Mouse (Mus musculus): ENCODE measurements around the gene Upf1. TPM values are rescaled to one million over a fixed set of nuclear protein-coding genes. Genes with fewer than 3 reads are reported as not detected.
A peak's percentile ranks its signal among the peaks of the same experiment; 100 is the strongest.

The Upf1 gene
- polyA plus RNA-seq, 1 experiment from 2014 or later: 24.2 TPM

GRCm38 (mm10) chr8:70351035-70351999, 1.8 kb downstream of the Upf1 start:
- H3K9me3 ChIP-seq (ENCODE audit: control insufficient read depth, low read length): no peaks in the 10 kb centered on the region
- H3K4me2 ChIP-seq (replicated peaks; ENCODE audit: low read depth, low read length): peak overlapping the region; percentile 98
- H3K4me1 ChIP-seq (ENCODE audit: control insufficient read depth, insufficient read depth, low read length): peaks cover 32% of the 10 kb centered on the region
- 47% methylated on average over 15 of the region's 15 CpGs for WGBS
- H3K27me3 ChIP-seq (ENCODE audit: control insufficient read depth, insufficient read depth, low read length): no peaks in the 10 kb centered on the region
- H3K9ac ChIP-seq (ENCODE audit: low read depth, low read length): peak overlapping the region; percentile 99
- peaks cover 29% of the 10 kb centered on the region for H3K36me3 ChIP-seq (ENCODE audit: control insufficient read depth, insufficient read depth, low read length)
- H3K4me3 ChIP-seq (ENCODE audit: low read length): peak overlapping the region; percentile 96
- no peak overlapping the region for H3K27ac ChIP-seq (ENCODE audit: low read depth, low read length)
- no peak for ATAC-seq (ENCODE audit: low FRiP score, low TSS enrichment)

DNA sequence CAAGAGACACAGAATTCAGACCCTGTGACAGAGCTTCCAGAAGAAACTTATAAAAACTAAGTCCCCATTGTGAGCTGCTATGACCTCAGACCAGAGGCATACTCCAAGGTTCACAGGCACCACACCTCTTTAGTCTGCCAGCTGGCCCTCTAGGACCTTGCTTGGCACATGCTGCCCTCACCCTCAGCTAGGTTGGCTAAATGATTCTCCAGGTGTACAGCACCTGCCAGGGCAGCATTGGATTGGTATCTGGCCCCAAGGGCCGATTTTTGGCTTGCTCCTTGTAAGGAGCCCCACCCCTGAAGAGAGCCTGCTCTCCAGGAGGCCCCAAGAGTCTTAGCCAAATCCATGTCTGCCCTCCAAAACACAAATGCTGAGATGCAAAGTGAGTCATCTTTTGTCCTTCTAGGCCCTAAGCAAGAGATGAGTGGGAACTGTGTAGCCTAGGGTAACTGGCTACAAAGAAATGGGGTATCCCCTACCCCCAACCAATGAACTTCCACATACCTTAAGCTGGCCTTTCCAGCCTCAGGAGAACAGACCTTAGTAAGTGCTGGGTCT, 5.1 kb downstream of the Upf1 start:
- WGBS: 64% methylated on average over 1 of the region's 1 CpGs
- Histone ChIP-seq H3K4me2 (replicated peaks; ENCODE audit: low read depth, low read length) (no peak overlapping the region), H3K36me3 (ENCODE audit: control insufficient read depth, insufficient read depth, low read length) (peaks cover 48% of the 10 kb centered on the region), H3K27ac (ENCODE audit: low read depth, low read length) (no peak overlapping the region), H3K9ac (ENCODE audit: low read depth, low read length) (no peak overlapping the region), H3K4me1 (ENCODE audit: control insufficient read depth, insufficient read depth, low read length) (peaks cover 25% of the 10 kb centered on the region), H3K4me3 (ENCODE audit: low read length) (no peak overlapping the region), H3K27me3 (ENCODE audit: control insufficient read depth, insufficient read depth, low read length) (no peaks in the 10 kb centered on the region), H3K9me3 (ENCODE audit: control insufficient read depth, low read length) (no peaks in the 10 kb centered on the region)
- no peak for ATAC-seq (ENCODE audit: low FRiP score, low TSS enrichment)

GRCm38 (mm10) chr8:70347443-70347842, 5.6 kb downstream of the Upf1 start:
- H3K36me3 ChIP-seq (ENCODE audit: control insufficient read depth, insufficient read depth, low read length): peaks cover 53% of the 10 kb centered on the region
- no peak overlapping the region for H3K4me3 ChIP-seq (ENCODE audit: low read length)
- peaks cover 25% of the 10 kb centered on the region for H3K4me1 ChIP-seq (ENCODE audit: control insufficient read depth, insufficient read depth, low read length)
- no peaks in the 10 kb centered on the region for H3K9me3 ChIP-seq (ENCODE audit: control insufficient read depth, low read length)
- no peak for ATAC-seq (ENCODE audit: low FRiP score, low TSS enrichment)
- 81% methylated on average over 4 of the region's 4 CpGs for WGBS
- H3K4me2 ChIP-seq (replicated peaks; ENCODE audit: low read depth, low read length): no peak overlapping the region
- H3K27me3 ChIP-seq (ENCODE audit: control insufficient read depth, insufficient read depth, low read length): no peaks in the 10 kb centered on the region
- H3K9ac ChIP-seq (ENCODE audit: low read depth, low read length): no peak overlapping the region
- H3K27ac ChIP-seq (ENCODE audit: low read depth, low read length): no peak overlapping the region

GRCm38 (mm10) chr8:70344279-70344678, 8.8 kb downstream of the Upf1 start:
- Histone ChIP-seq H3K4me1 (ENCODE audit: control insufficient read depth, insufficient read depth, low read length) (no peaks in the 10 kb centered on the region), H3K9me3 (ENCODE audit: control insufficient read depth, low read length) (no peaks in the 10 kb centered on the region), H3K27ac (ENCODE audit: low read depth, low read length) (no peak overlapping the region), H3K4me2 (replicated peaks; ENCODE audit: low read depth, low read length) (no peak overlapping the region), H3K9ac (ENCODE audit: low read depth, low read length) (no peak overlapping the region), H3K4me3 (ENCODE audit: low read length) (no peak overlapping the region), H3K27me3 (ENCODE audit: control insufficient read depth, insufficient read depth, low read length) (no peaks in the 10 kb centered on the region), H3K36me3 (ENCODE audit: control insufficient read depth, insufficient read depth, low read length) (peaks cover 73% of the 10 kb centered on the region)
- WGBS: 90% methylated on average over 2 of the region's 2 CpGs
- no peak for ATAC-seq (ENCODE audit: low FRiP score, low TSS enrichment)

DNA sequence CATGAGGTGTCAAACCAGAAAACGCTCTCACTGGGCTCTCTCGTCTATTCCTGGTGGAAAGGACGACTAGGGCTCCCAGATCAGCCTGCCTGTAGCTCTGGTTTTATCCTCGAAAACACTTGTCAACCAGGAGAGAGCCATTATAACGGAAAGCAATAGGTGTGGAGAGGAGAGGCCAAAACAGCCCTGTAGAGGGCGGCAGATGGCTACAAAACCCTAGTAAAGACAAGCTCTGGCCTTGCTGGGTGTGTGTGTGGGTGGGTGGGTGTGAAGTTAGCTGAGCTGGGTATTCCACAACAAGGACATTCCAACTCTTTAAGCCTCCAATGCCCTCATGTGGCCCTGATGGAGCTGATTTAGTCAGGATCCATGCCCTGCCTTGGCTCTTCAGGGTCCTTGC, 9.4 kb downstream of the Upf1 start:
- Histone ChIP-seq H3K9ac (ENCODE audit: low read depth, low read length) (no peak overlapping the region), H3K4me2 (replicated peaks; ENCODE audit: low read depth, low read length) (no peak overlapping the region), H3K36me3 (ENCODE audit: control insufficient read depth, insufficient read depth, low read length) (peaks cover 73% of the 10 kb centered on the region), H3K9me3 (ENCODE audit: control insufficient read depth, low read length) (no peaks in the 10 kb centered on the region), H3K27me3 (ENCODE audit: control insufficient read depth, insufficient read depth, low read length) (no peaks in the 10 kb centered on the region), H3K27ac (ENCODE audit: low read depth, low read length) (no peak overlapping the region), H3K4me3 (ENCODE audit: low read length) (no peak overlapping the region), H3K4me1 (ENCODE audit: control insufficient read depth, insufficient read depth, low read length) (no peaks in the 10 kb centered on the region)
- WGBS: 49% methylated on average over 6 of the region's 6 CpGs
- ATAC-seq (ENCODE audit: low FRiP score, low TSS enrichment): no peak

DNA sequence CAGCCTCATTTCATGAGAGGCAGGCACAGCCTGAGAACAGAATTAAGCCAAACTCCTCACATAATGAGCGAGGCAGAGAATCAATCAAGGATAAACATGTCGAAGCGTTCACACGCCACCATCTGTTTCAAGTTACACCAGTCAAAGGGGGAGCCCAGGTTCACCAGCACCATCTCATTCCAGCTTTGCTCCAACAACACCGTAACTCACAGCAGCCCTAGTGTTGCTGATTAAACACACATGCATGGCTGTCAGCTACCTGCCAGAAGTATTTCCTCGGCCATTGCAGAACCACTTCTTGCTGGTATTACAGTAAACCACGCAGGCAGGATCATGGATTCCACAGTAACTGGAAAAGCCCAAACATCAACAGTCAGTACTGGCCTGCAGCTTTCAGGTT, 10.0 kb downstream of the Upf1 start:
- H3K27me3 ChIP-seq (ENCODE audit: control insufficient read depth, insufficient read depth, low read length): no peaks in the 10 kb centered on the region
- no peaks in the 10 kb centered on the region for H3K9me3 ChIP-seq (ENCODE audit: control insufficient read depth, low read length)
- no peak overlapping the region for H3K4me2 ChIP-seq (replicated peaks; ENCODE audit: low read depth, low read length)
- H3K27ac ChIP-seq (ENCODE audit: low read depth, low read length): no peak overlapping the region
- no peak for ATAC-seq (ENCODE audit: low FRiP score, low TSS enrichment)
- 63% methylated on average over 7 of the region's 7 CpGs for WGBS
- no peak overlapping the region for H3K9ac ChIP-seq (ENCODE audit: low read depth, low read length)
- H3K4me3 ChIP-seq (ENCODE audit: low read length): no peak overlapping the region
- H3K36me3 ChIP-seq (ENCODE audit: control insufficient read depth, insufficient read depth, low read length): peaks cover 73% of the 10 kb centered on the region
- H3K4me1 ChIP-seq (ENCODE audit: control insufficient read depth, insufficient read depth, low read length): no peaks in the 10 kb centered on the region

GRCm38 (mm10) chr8:70342007-70342406, 11.1 kb downstream of the Upf1 start:
- Histone ChIP-seq H3K27me3 (ENCODE audit: control insufficient read depth, insufficient read depth, low read length) (no peaks in the 10 kb centered on the region), H3K4me1 (ENCODE audit: control insufficient read depth, insufficient read depth, low read length) (no peaks in the 10 kb centered on the region), H3K36me3 (ENCODE audit: control insufficient read depth, insufficient read depth, low read length) (peaks cover 82% of the 10 kb centered on the region), H3K4me3 (ENCODE audit: low read length) (no peak overlapping the region), H3K9me3 (ENCODE audit: control insufficient read depth, low read length) (no peaks in the 10 kb centered on the region), H3K4me2 (replicated peaks; ENCODE audit: low read depth, low read length) (no peak overlapping the region), H3K9ac (ENCODE audit: low read depth, low read length) (no peak overlapping the region), H3K27ac (ENCODE audit: low read depth, low read length) (no peak overlapping the region)
- 92% methylated on average over 14 of the region's 14 CpGs for WGBS
- ATAC-seq (ENCODE audit: low FRiP score, low TSS enrichment): no peak

- H3K27me3 ChIP-seq (ENCODE audit: control insufficient read depth, insufficient read depth, low read length): no peaks in the 10 kb centered on the region
- 88% methylated on average over 7 of the region's 7 CpGs for WGBS
- no peak for ATAC-seq (ENCODE audit: low FRiP score, low TSS enrichment)
Measured at GRCm38 (mm10) chr8:70340659-70341058, 12.4 kb downstream of the Upf1 start.

GRCm38 (mm10) chr8:70338931-70339330, 14.1 kb downstream of the Upf1 start:
- 93% methylated on average over 7 of the region's 7 CpGs for WGBS
- no peaks in the 10 kb centered on the region for H3K9me3 ChIP-seq (ENCODE audit: control insufficient read depth, low read length)
- no peak overlapping the region for H3K27ac ChIP-seq (ENCODE audit: low read depth, low read length)
- H3K27me3 ChIP-seq (ENCODE audit: control insufficient read depth, insufficient read depth, low read length): no peaks in the 10 kb centered on the region
- H3K9ac ChIP-seq (ENCODE audit: low read depth, low read length): no peak overlapping the region
- no peaks in the 10 kb centered on the region for H3K4me1 ChIP-seq (ENCODE audit: control insufficient read depth, insufficient read depth, low read length)
- ATAC-seq (ENCODE audit: low FRiP score, low TSS enrichment): no peak
- H3K36me3 ChIP-seq (ENCODE audit: control insufficient read depth, insufficient read depth, low read length): peaks cover 100% of the 10 kb centered on the region
- H3K4me3 ChIP-seq (ENCODE audit: low read length): no peak overlapping the region
- H3K4me2 ChIP-seq (replicated peaks; ENCODE audit: low read depth, low read length): no peak overlapping the region

More at GRCm38 (mm10) chr8:70340659-70341058, 12.4 kb downstream of the Upf1 start:
- Histone ChIP-seq H3K9ac (ENCODE audit: low read depth, low read length) (no peak overlapping the region), H3K4me2 (replicated peaks; ENCODE audit: low read depth, low read length) (no peak overlapping the region), H3K36me3 (ENCODE audit: control insufficient read depth, insufficient read depth, low read length) (peaks cover 86% of the 10 kb centered on the region), H3K4me3 (ENCODE audit: low read length) (no peak overlapping the region), H3K27ac (ENCODE audit: low read depth, low read length) (no peak overlapping the region), H3K9me3 (ENCODE audit: control insufficient read depth, low read length) (no peaks in the 10 kb centered on the region), H3K4me1 (ENCODE audit: control insufficient read depth, insufficient read depth, low read length) (no peaks in the 10 kb centered on the region)

All from kidney, embryonic 14.5 days (tissue).